Mouse (Mus musculus): Measurements from ENCODE around the gene Mrgprh. TPM values are rescaled to one million over a fixed set of nuclear protein-coding genes. Genes with fewer than 3 reads are reported as not detected.
"Not testable (repeated sequence)": the region's sequence is repeated elsewhere in the genome, so short reads cannot be mapped to it uniquely, and the experiment has no call there.

Gene Mrgprh
- polyA plus RNA-seq, 1 experiment from 2014 or later, result not detected

DNA sequence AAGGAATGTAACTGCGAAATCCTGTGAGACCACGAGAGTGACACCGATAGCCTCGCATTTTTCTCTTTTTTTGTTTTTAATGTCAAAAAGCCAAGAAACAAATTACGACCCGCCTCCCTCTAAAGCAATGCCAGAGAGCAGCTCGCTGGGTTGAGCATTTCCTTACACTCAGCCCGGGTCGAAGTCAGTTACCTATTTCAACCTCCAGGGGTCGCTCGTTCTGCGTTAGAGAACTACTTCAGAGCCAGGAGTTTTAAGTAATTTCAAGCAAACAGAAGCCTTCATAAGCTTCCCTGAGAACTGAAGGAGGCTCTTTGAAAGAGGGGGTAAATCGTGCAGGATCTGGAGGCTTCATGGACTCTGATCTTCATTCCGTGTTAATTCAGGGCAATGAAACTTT, 4.3 kb downstream of the Mrgprh start:
- H3K4me1 ChIP-seq, result peaks cover 4% of the 10 kb centered on the region; the same call in 1 of the 2 replicates
- H3K36me3 ChIP-seq (replicated peaks), result no peaks in the 10 kb centered on the region
- DNase-seq (ENCODE audit: low spot score), result peak; percentile 79
- WGBS, result 5% methylated on average over 14 of the region's 14 CpGs
- H3K27me3 ChIP-seq (replicated peaks; ENCODE audit: low read depth, poor library complexity, severe bottlenecking), result 0 out of 2 replicates have a peak, but pooled peaks cover 6% of the 10 kb centered on the region
- no peaks in the 10 kb centered on the region for H3K9me3 ChIP-seq
- no peak overlapping the region for H3K27ac ChIP-seq (replicated peaks)
- no peak overlapping the region for H3K4me3 ChIP-seq

DNA sequence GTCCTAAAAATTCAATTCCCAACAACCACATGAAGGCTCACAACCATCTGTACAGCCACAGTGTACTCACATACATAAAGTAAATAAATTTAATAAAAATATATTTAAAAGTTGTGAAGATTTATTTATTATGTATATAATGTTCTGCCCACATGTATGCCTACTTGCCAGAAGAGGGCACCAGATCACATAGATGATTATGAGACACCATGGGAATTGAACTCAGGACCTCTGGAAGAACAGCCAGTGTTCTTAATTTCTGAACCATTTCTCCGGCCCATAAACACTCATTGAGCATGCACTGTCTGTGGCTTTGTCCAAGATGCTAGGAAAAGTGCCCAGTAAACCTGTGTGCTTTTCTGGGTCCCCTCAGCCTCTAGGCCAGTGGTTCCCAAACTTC, 5.4 kb downstream of the Mrgprh start:
- WGBS, result 82% methylated on average over 1 of the region's 1 CpGs
- DNase-seq (ENCODE audit: low spot score), result no peak
- Histone ChIP-seq H3K9me3 (no peaks in the 10 kb centered on the region), H3K36me3 (replicated peaks) (no peaks in the 10 kb centered on the region), H3K4me3 (no peak overlapping the region), H3K27ac (replicated peaks) (no peak overlapping the region), H3K27me3 (replicated peaks; ENCODE audit: low read depth, poor library complexity, severe bottlenecking) (0 out of 2 replicates have a peak, but pooled peaks cover 6% of the 10 kb centered on the region), H3K4me1 (peaks cover 4% of the 10 kb centered on the region; the same call in 1 of the 2 replicates)

GRCm38 (mm10) chr17:12886620-12887019, 10.8 kb downstream of the Mrgprh start:
- Histone ChIP-seq H3K27ac (replicated peaks) (no peak overlapping the region), H3K4me3 (no peak overlapping the region), H3K9me3 (no peaks in the 10 kb centered on the region), H3K27me3 (replicated peaks; ENCODE audit: low read depth, poor library complexity, severe bottlenecking) (no peaks in the 10 kb centered on the region), H3K4me1 (no peaks in the 10 kb centered on the region), H3K36me3 (replicated peaks) (peaks cover 43% of the 10 kb centered on the region)
- WGBS, result 37% methylated on average over 6 of the region's 6 CpGs
- no peak for DNase-seq (ENCODE audit: low spot score)

GRCm38 (mm10) chr17:12887021-12887775, 11.4 kb downstream of the Mrgprh start:
- no peak overlapping the region for H3K4me3 ChIP-seq
- H3K4me1 ChIP-seq, result no peaks in the 10 kb centered on the region
- H3K27ac ChIP-seq (replicated peaks), result no peak overlapping the region
- DNase-seq (ENCODE audit: low spot score), result no peak
- H3K9me3 ChIP-seq, result no peaks in the 10 kb centered on the region
- no peaks in the 10 kb centered on the region for H3K27me3 ChIP-seq (replicated peaks; ENCODE audit: low read depth, poor library complexity, severe bottlenecking)
- WGBS, result 83% methylated on average over 15 of the region's 15 CpGs
- peaks cover 49% of the 10 kb centered on the region for H3K36me3 ChIP-seq (replicated peaks)

DNA sequence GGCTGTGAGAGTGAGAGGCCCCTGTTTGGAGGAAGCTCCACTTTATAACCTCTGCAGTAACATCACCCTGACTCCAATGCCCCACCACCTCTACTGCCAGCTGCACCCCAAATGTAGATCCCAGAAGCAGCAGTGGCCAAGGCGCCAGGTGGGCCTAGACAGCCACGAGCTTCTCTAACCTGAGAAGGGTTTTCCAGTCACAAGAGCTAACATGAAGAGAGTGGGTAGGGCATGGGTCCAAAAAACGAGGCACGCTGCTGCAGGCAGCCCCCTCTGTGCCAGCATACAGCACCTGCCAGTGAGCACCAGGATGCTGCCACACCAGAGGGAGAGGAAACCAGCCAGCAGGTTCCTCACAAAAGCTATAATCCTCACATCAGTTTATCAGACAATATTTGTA, 15.2 kb downstream of the Mrgprh start:
- H3K4me1 ChIP-seq, result peaks cover 8% of the 10 kb centered on the region
- DNase-seq (ENCODE audit: low spot score), result no peak
- WGBS, result 92% methylated on average over 4 of the region's 4 CpGs
- no peak overlapping the region for H3K27ac ChIP-seq (replicated peaks)
- no peaks in the 10 kb centered on the region for H3K9me3 ChIP-seq
- no peaks in the 10 kb centered on the region for H3K27me3 ChIP-seq (replicated peaks; ENCODE audit: low read depth, poor library complexity, severe bottlenecking)
- peaks cover 71% of the 10 kb centered on the region for H3K36me3 ChIP-seq (replicated peaks)
- H3K4me3 ChIP-seq, result no peak overlapping the region

GRCm38 (mm10) chr17:12892033-12892432, 16.2 kb downstream of the Mrgprh start:
- H3K4me3 ChIP-seq, result no peak overlapping the region
- H3K27ac ChIP-seq (replicated peaks), result no peak overlapping the region
- H3K27me3 ChIP-seq (replicated peaks; ENCODE audit: low read depth, poor library complexity, severe bottlenecking), result no peaks in the 10 kb centered on the region
- DNase-seq (ENCODE audit: low spot score), result no peak
- H3K9me3 ChIP-seq, result no peaks in the 10 kb centered on the region
- peaks cover 79% of the 10 kb centered on the region for H3K36me3 ChIP-seq (replicated peaks)
- 89% methylated on average over 9 of the region's 9 CpGs for WGBS
- H3K4me1 ChIP-seq, result peaks cover 9% of the 10 kb centered on the region

DNA sequence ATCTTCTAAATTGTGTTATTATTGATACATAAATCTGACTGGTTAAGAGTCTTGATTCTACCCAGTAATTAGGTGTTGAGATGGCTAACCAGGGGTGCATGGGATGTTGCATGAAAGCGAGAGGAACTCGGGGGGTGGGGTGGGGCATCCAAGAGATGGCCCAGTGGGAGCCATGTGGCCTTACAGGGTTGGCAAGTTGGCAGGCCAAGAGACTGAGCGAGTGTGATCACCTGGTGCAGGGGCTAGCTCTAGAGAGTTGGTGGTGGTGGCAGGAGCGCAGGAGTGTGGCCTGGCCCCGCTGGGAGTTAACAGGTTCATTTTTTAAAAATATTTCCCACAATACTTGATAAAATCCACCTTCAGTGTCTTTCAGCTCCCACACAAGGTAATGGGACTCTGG, 21.8 kb downstream of the Mrgprh start:
- no peaks in the 10 kb centered on the region for H3K27me3 ChIP-seq (replicated peaks; ENCODE audit: low read depth, poor library complexity, severe bottlenecking)
- H3K36me3 ChIP-seq (replicated peaks), result peaks cover 62% of the 10 kb centered on the region
- H3K4me1 ChIP-seq, result peaks cover 14% of the 10 kb centered on the region
- peak overlapping the region; percentile 6; the same call in 1 of the 2 replicates for H3K4me3 ChIP-seq
- 83% methylated on average over 5 of the region's 5 CpGs for WGBS
- DNase-seq (ENCODE audit: low spot score), result no peak
- peak overlapping the region; percentile 79 for H3K27ac ChIP-seq (replicated peaks)
- no peaks in the 10 kb centered on the region for H3K9me3 ChIP-seq

- WGBS, result 41% methylated on average over 2 of the region's 2 CpGs
- Histone ChIP-seq H3K36me3 (replicated peaks) (peaks cover 58% of the 10 kb centered on the region), H3K4me1 (peaks cover 21% of the 10 kb centered on the region), H3K27ac (replicated peaks) (peak overlapping the region; percentile 79)
- H3K4me3 ChIP-seq; H3K9me3 ChIP-seq; DNase-seq (ENCODE audit: low spot score); H3K27me3 ChIP-seq (replicated peaks; ENCODE audit: low read depth, poor library complexity, severe bottlenecking): not testable (repeated sequence)
Measured at GRCm38 (mm10) chr17:12898607-12899006, 22.8 kb downstream of the Mrgprh start.

- Histone ChIP-seq H3K9me3 (no peaks in the 10 kb centered on the region), H3K27ac (replicated peaks) (no peak overlapping the region), H3K4me1 (peaks cover 16% of the 10 kb centered on the region), H3K27me3 (replicated peaks; ENCODE audit: low read depth, poor library complexity, severe bottlenecking) (no peaks in the 10 kb centered on the region), H3K4me3 (no peak overlapping the region), H3K36me3 (replicated peaks) (peaks cover 58% of the 10 kb centered on the region)
- 96% methylated on average over 6 of the region's 6 CpGs for WGBS
- DNase-seq (ENCODE audit: low spot score), result no peak
Measured at GRCm38 (mm10) chr17:12902291-12902690, 26.5 kb downstream of the Mrgprh start.

- no peaks in the 10 kb centered on the region for H3K9me3 ChIP-seq
- peak; percentile 40 for DNase-seq (ENCODE audit: low spot score)
- H3K27me3 ChIP-seq (replicated peaks; ENCODE audit: low read depth, poor library complexity, severe bottlenecking), result no peaks in the 10 kb centered on the region
- H3K4me1 ChIP-seq, result peaks cover 12% of the 10 kb centered on the region; the same call in 1 of the 2 replicates
- H3K4me3 ChIP-seq, result no peak overlapping the region
- H3K36me3 ChIP-seq (replicated peaks), result peaks cover 58% of the 10 kb centered on the region
- WGBS, result 55% methylated on average over 11 of the region's 12 CpGs
- H3K27ac ChIP-seq (replicated peaks), result peak overlapping the region; percentile 51; the same call in 1 of the 2 replicates
Measured at GRCm38 (mm10) chr17:12903372-12904333, 27.8 kb downstream of the Mrgprh start.

DNA sequence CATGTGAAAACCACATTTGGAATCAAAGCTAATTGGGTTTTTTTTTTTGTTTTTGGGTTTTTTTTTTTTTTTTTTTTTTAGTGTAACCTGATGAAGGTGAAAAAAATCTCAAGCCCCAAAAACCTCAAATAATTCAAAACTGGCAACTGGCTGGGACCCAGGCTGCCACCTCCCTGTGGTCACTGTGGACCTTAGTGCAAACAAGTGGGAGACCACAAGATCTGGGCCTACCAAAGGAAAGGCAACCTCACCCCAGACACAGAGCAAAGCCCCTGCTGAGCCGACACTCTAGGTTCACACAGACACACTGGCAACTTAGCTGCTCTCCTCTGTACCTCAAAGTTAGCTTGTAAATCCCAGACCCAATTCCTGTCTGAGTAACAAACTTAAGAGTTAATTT, 28.5 kb downstream of the Mrgprh start:
- no peak for DNase-seq (ENCODE audit: low spot score)
- WGBS, result 81% methylated on average over 1 of the region's 1 CpGs
- peaks cover 54% of the 10 kb centered on the region for H3K36me3 ChIP-seq (replicated peaks)
- H3K27me3 ChIP-seq (replicated peaks; ENCODE audit: low read depth, poor library complexity, severe bottlenecking), result no peaks in the 10 kb centered on the region
- H3K4me3 ChIP-seq, result no peak overlapping the region
- peaks cover 12% of the 10 kb centered on the region; the same call in 1 of the 2 replicates for H3K4me1 ChIP-seq
- H3K27ac ChIP-seq (replicated peaks), result no peak overlapping the region
- no peaks in the 10 kb centered on the region for H3K9me3 ChIP-seq

DNA sequence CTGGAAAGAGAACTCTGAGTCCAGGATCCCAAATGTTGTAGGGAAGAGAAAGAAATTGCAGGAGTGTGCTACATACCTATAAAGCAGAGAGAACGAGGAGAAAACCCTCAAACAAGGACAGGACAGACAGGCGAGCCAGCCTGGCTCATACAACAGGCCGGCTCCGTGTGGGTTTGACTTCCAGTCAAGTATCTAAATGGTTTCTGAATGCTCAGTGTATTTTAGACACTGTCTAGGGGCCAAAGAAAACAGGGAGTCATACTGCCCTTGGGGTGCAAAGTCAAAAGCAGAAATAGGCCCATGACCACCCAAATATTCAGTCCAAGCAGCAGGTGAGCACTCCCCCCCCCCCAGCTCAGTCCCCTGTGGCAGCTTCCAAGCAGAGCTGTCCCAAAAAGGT, 30.0 kb downstream of the Mrgprh start:
- no peak overlapping the region for H3K4me3 ChIP-seq
- H3K27ac ChIP-seq (replicated peaks), result no peak overlapping the region
- no peaks in the 10 kb centered on the region for H3K9me3 ChIP-seq
- 91% methylated on average over 4 of the region's 4 CpGs for WGBS
- H3K4me1 ChIP-seq, result peaks cover 12% of the 10 kb centered on the region; the same call in 1 of the 2 replicates
- H3K36me3 ChIP-seq (replicated peaks), result peaks cover 55% of the 10 kb centered on the region
- no peak for DNase-seq (ENCODE audit: low spot score)
- no peaks in the 10 kb centered on the region for H3K27me3 ChIP-seq (replicated peaks; ENCODE audit: low read depth, poor library complexity, severe bottlenecking)

Data from embryonic facial prominence, embryonic 10.5 days (tissue).